Mouse (Mus musculus) neural tube, postnatal 0 days (tissue): Measurements from ENCODE around the gene Elf3. TPM values are rescaled to one million over a fixed set of nuclear protein-coding genes. Genes with fewer than 3 reads are reported as not detected.

Experiments
- polyA plus RNA-seq: library from polyadenylated mRNA; unstranded; fragments of >200 nt; fragmentation: Nextera tagmentation; extraction: Ambion mirVana; gene quantifications from 2 replicates; pipeline ENCODE4 v1.2.1, GENCODE M21; 2015

Elf3 gene
- polyA plus RNA-seq, result 0.29 and 0.36 TPM in 2 replicates

DNA sequence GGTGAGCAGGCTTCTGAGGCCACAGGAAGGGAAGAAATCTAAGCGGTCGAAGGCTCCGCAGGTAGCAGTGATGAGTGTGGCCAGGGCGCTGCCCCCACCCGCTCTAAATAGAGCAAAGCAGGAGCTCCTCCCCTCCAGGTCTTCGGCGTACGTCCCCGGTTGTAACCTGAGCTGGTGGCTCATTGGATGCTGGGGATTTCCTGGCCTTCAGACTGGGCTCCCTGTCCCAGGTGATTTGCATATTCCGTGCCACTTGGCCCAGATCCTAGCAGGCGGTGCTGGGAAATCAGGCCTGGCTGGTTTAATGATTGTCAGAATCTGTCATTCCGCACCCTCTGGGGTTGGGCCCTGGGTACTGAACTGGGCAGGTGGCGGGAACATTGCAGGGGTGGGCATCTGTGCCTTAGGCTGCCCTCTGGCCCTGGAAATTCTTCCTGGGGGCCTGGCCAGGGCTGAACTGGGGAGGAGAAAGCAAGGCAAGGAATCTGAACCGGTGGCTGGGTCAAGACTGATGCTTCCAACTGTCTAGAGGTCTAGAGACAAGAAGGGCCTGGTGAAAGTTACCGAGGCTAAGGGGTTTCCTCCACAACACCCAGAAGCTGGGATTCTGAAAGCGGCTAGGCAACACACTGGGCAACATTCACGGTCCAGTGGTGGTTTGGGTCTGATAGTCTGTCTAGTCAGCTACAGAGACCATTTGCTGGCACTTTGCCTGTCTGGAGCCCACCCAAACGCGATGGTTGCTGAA lies at the start of gene Elf3:
TSS of gene Elf3 (minus strand) at position 189 of the 748 bp plus-strand sequence.

DNA sequence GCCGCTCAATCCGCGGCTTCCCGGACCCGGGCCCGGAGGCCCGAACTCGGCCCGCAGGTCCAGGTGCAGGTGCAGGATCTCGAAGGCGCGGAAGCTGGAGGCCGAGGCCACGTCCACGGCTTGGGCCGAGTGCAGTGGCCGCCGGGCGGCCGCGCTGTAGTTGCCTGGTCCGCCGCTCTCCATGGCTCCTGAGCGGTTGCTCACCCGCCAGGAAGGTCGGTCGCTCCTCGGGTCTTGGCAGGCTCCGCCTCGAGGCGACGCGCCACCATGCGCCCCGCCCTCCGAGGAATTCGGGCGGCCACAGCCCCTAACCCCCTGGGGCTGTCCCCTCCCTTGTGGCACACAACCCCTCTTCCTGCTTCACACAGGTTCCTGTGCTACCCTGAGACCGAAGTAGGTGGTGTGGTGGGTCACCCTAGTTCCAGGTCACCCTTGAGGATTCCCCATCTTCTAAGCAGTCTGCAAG lies 25.5 kb upstream of the Elf3 start, which contains the start of gene Rnpep:
TSS of gene Rnpep (minus strand) at position 259 of the 466 bp plus-strand sequence.

Other genes starting within 250 kb of the Elf3 start
- gene Lgr6, start 153.3 kb downstream of the Elf3 start, polyA plus RNA-seq, result 3.9 and 4.1 TPM in 2 replicates
- gene Ptpn7, start 125.9 kb downstream of the Elf3 start, polyA plus RNA-seq, result 0.06 and 0.23 TPM in 2 replicates
- 352 and 380 TPM in 2 replicates for gene Arl8a, start 111.7 kb downstream of the Elf3 start, polyA plus RNA-seq
- gene Gpr37l1, start 90.9 kb downstream of the Elf3 start, polyA plus RNA-seq, result 30.8 and 36.0 TPM in 2 replicates
- gene Rnpep, start 25.5 kb upstream of the Elf3 start, polyA plus RNA-seq, result 51.3 and 57.2 TPM in 2 replicates
- 225 and 264 TPM in 2 replicates for gene Timm17a, start 55.2 kb upstream of the Elf3 start, polyA plus RNA-seq
- gene Lmod1, start 66.2 kb upstream of the Elf3 start, polyA plus RNA-seq, result 0.17 and 0.18 TPM in 2 replicates
- 162 and 164 TPM in 2 replicates for gene Shisa4, start 116.7 kb upstream of the Elf3 start, polyA plus RNA-seq
- 76.7 and 100 TPM in 2 replicates for gene Ipo9, start 171.9 kb upstream of the Elf3 start, polyA plus RNA-seq